Mouse (Mus musculus): ENCODE results near the gene Nhs. TPM values are rescaled to one million over a fixed set of nuclear protein-coding genes. Genes with fewer than 3 reads are reported as not detected.

Nhs gene
- under 1 TPM; 0.38 to 0.42 TPM for total RNA-seq (2021)

- intact Hi-C loops (cut with DNase I) = loop anchor here (5.0 to 10.0 kb wide), 4 partner anchors 135 to 297 kb away; no protein-coding TSS in a partner anchor
- peak; percentile 58 to 62 for DNase-seq
Observed at GRCm38 (mm10) chrX:162159637-162160611, at the start of gene Nhs. TSS of gene Nhs (minus strand) at chrX:162159730.

- intact Hi-C loops (cut with DNase I) = no loop called here
- no peak for DNase-seq
Observed at GRCm38 (mm10) chrX:162206350-162206884, 46.9 kb upstream of the Nhs start.

- intact Hi-C loops (cut with DNase I) = loop anchor here (1.0 to 10.0 kb wide), 3 partner anchors 120 to 287 kb away; no protein-coding TSS in a partner anchor
- DNase-seq = peak; percentile 16 to 22
Observed at GRCm38 (mm10) chrX:162158743-162159636, 540 bp downstream of the Nhs start.

- peak in 1 of 2 experiments; percentile 2 for DNase-seq
- intact Hi-C loops (cut with DNase I) = loop anchor here (1.0 to 10.0 kb wide), 3 partner anchors 121 to 286 kb away; no protein-coding TSS in a partner anchor
Observed at GRCm38 (mm10) chrX:162158142-162158541, 1.4 kb downstream of the Nhs start.

- DNase-seq = no peak
- intact Hi-C loops (cut with DNase I) = no loop called here
Observed at GRCm38 (mm10) chrX:162137807-162138206, 21.7 kb downstream of the Nhs start.

- intact Hi-C loops (cut with DNase I) = no loop called here
- DNase-seq = peak; percentile 4 to 5
Observed at GRCm38 (mm10) chrX:162113257-162113656, 46.3 kb downstream of the Nhs start.

- no peak for DNase-seq
- intact Hi-C loops (cut with DNase I) = no loop called here
Observed at GRCm38 (mm10) chrX:162102802-162103434, 56.6 kb downstream of the Nhs start.

- DNase-seq = no peak
- intact Hi-C loops (cut with DNase I) = no loop called here
Observed at GRCm38 (mm10) chrX:162098364-162098763, 61.2 kb downstream of the Nhs start.

- DNase-seq = no peak
- intact Hi-C loops (cut with DNase I) = no loop called here
Observed at GRCm38 (mm10) chrX:162087291-162087690, 72.2 kb downstream of the Nhs start.

GRCm38 (mm10) chrX:162085897-162086200 is 73.7 kb downstream of the Nhs start:
- peak in 1 of 2 experiments; percentile 4 for DNase-seq
- intact Hi-C loops (cut with DNase I) = no loop called here

GRCm38 (mm10) chrX:162085062-162085896 is 74.3 kb downstream of the Nhs start:
- DNase-seq = peak in 1 of 2 experiments; percentile 1
- intact Hi-C loops (cut with DNase I) = no loop called here

GRCm38 (mm10) chrX:162063164-162063563 is 96.4 kb downstream of the Nhs start:
- intact Hi-C loops (cut with DNase I) = no loop called here
- DNase-seq = no peak

- DNase-seq = no peak
- intact Hi-C loops (cut with DNase I) = no loop called here
Observed at GRCm38 (mm10) chrX:162055635-162056034, 103.9 kb downstream of the Nhs start.

- intact Hi-C loops (cut with DNase I) = no loop called here
- DNase-seq = no peak
Observed at GRCm38 (mm10) chrX:162053566-162053965, 106.0 kb downstream of the Nhs start.

GRCm38 (mm10) chrX:162052534-162052933 is 107.0 kb downstream of the Nhs start:
- intact Hi-C loops (cut with DNase I) = no loop called here
- no peak for DNase-seq

- intact Hi-C loops (cut with DNase I) = no loop called here
- no peak for DNase-seq
Observed at GRCm38 (mm10) chrX:162049616-162050015, 109.9 kb downstream of the Nhs start.

- intact Hi-C loops (cut with DNase I) = no loop called here
- DNase-seq = no peak
Observed at GRCm38 (mm10) chrX:162045527-162045926, 114.0 kb downstream of the Nhs start.

- intact Hi-C loops (cut with DNase I) = no loop called here
Observed at GRCm38 (mm10) chrX:162044109-162044508, 115.4 kb downstream of the Nhs start.

More at GRCm38 (mm10) chrX:162044109-162044508, 115.4 kb downstream of the Nhs start:
- no peak for DNase-seq

All from heart, postnatal 36 days (tissue).